Mouse (Mus musculus): ENCODE data around the gene Gm11569.
"Not testable (repeated sequence)": the region's sequence is repeated elsewhere in the genome, so short reads cannot be mapped to it uniquely, and the experiment has no call there.

Gm11569 gene

GRCm38 (mm10) chr11:99798832-99799231, at the start of gene Gm11569:
Gm11569 (minus strand) TSS chr11:99798932.
- DNase-seq (ENCODE audit: low read depth, low spot score): not testable (repeated sequence)

GRCm38 (mm10) chr11:99846746-99847145, 48.0 kb upstream of the Gm11569 start:
- DNase-seq (ENCODE audit: low read depth, low spot score): no peak

- no peak for DNase-seq (ENCODE audit: low read depth, low spot score)
Observed at GRCm38 (mm10) chr11:99842185-99842584, 43.5 kb upstream of the Gm11569 start.

GRCm38 (mm10) chr11:99837966-99838365, 39.2 kb upstream of the Gm11569 start, which contains the start of gene 2300003K06Rik:
2300003K06Rik (minus strand) TSS chr11:99838066.
- no peak for DNase-seq (ENCODE audit: low read depth, low spot score)

- not testable (repeated sequence) for DNase-seq (ENCODE audit: low read depth, low spot score)
Observed at GRCm38 (mm10) chr11:99815566-99815965, 16.8 kb upstream of the Gm11569 start, which contains the start of gene Gm11564. Gm11564 (minus strand) TSS chr11:99815666.

GRCm38 (mm10) chr11:99809792-99810191, 11.1 kb upstream of the Gm11569 start, which contains the start of gene Krtap4-13:
Krtap4-13 (minus strand) TSS chr11:99809892.
- DNase-seq (ENCODE audit: low read depth, low spot score): not testable (repeated sequence)

- DNase-seq (ENCODE audit: low read depth, low spot score): not testable (repeated sequence)
Observed at GRCm38 (mm10) chr11:99804346-99804745, 5.6 kb upstream of the Gm11569 start, which contains the start of gene Gm11554. Gm11554 (minus strand) TSS chr11:99804446.

- no peak for DNase-seq (ENCODE audit: low read depth, low spot score)
Observed at GRCm38 (mm10) chr11:99793367-99793766, 5.4 kb downstream of the Gm11569 start, which contains the start of gene Gm11596. Gm11596 (minus strand) TSS chr11:99793467.

GRCm38 (mm10) chr11:99784900-99785299, 13.8 kb downstream of the Gm11569 start, which contains the start of gene Krtap4-9:
Krtap4-9 (plus strand) TSS chr11:99785200.
- not testable (repeated sequence) for DNase-seq (ENCODE audit: low read depth, low spot score)

GRCm38 (mm10) chr11:99780604-99781003, 18.1 kb downstream of the Gm11569 start, which contains the start of gene Krtap4-8:
Krtap4-8 (minus strand) TSS chr11:99780704.
- DNase-seq (ENCODE audit: low read depth, low spot score): no peak

GRCm38 (mm10) chr11:99778401-99778800, 20.3 kb downstream of the Gm11569 start:
- no peak for DNase-seq (ENCODE audit: low read depth, low spot score)

GRCm38 (mm10) chr11:99772813-99773212, 25.9 kb downstream of the Gm11569 start, which contains the start of gene Gm11595:
Gm11595 (minus strand) TSS chr11:99772913.
- not testable (repeated sequence) for DNase-seq (ENCODE audit: low read depth, low spot score)

- DNase-seq (ENCODE audit: low read depth, low spot score): no peak
Observed at GRCm38 (mm10) chr11:99768410-99768809, 30.3 kb downstream of the Gm11569 start.

- no peak for DNase-seq (ENCODE audit: low read depth, low spot score)
Observed at GRCm38 (mm10) chr11:99758877-99759276, 39.9 kb downstream of the Gm11569 start.

All from ZHBTc4 (cell line).